Mouse (Mus musculus) E14TG2a.4 (cell line): Measurements from ENCODE around the gene Ext2.

ENCODE experiments used
- CTCF ChIP-seq: conservative IDR thresholded peaks from 2 replicates; pipeline ENCODE4 v1.5.1; 2014; ENCODE audit warnings: low read length
- NANOG ChIP-seq: IDR thresholded peaks from 2 replicates; pipeline ENCODE4 v1.6.1; 2014; ENCODE audit warnings: borderline replicate concordance, low read length, mixed read lengths

DNA sequence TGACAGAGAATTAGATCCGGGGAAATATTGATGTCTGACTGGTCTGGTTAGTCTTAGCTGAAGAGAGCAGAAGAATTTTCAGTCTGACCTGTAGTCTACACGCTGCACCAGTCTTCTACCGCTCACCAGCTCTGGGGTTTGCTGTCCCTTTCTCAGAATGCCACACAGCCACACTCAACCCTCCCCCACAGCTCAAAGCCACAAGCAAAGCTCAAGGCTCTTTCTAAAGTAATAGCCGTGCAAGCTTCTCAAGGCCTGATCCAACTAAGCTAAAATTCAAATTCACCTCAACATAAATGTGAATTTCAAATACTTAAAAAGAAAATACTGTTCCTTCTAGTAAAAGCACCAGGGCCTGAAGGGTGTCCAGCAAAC lies 45.3 kb downstream of the Ext2 start:
- TF ChIP-seq CTCF (no peak), NANOG (no peak)
